Mouse (Mus musculus): ENCODE measurements around the gene Nubp2. TPM values are rescaled to one million over a fixed set of nuclear protein-coding genes. Genes with fewer than 3 reads are reported as not detected.
A peak's percentile ranks its signal among the peaks of the same experiment; 100 is the strongest.

The Nubp2 gene
- polyA plus RNA-seq, 1 experiment, result 29.8 TPM

DNA sequence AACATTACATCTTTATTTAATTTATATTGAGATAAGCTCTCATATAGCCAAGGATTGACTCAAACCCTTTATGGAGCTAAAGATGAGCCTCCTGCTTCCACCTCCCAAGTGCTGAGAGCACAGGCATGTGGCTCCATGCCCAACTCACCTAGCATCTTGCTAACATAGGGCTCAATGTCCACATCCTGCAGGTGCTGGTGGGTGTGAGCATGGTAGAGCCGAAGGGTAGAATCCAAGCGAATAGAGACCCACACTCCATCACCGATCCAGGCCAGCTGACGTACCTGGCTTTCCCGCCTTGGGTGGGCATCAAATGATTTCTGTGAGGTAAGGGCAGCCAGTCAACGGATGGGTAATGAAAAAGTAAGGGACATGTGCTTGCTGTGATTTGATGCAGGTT lies 13.9 kb upstream of the Nubp2 start:
- no peak for TF ChIP-seq EP300 (IDR thresholded peaks at IDR 0.05; ENCODE audit: insufficient read depth, low read depth, low read length)
- no peak for TF ChIP-seq POLR2A (IDR thresholded peaks at IDR 0.05; ENCODE audit: insufficient read depth, low read length)
- TF ChIP-seq CTCF (IDR thresholded peaks at IDR 0.05; ENCODE audit: low read depth, low read length), result no peak
- peaks cover 12% of the 10 kb centered on the region for H3K36me3 ChIP-seq (ENCODE audit: control insufficient read depth, insufficient read depth, low read length, poor library complexity, severe bottlenecking)

DNA sequence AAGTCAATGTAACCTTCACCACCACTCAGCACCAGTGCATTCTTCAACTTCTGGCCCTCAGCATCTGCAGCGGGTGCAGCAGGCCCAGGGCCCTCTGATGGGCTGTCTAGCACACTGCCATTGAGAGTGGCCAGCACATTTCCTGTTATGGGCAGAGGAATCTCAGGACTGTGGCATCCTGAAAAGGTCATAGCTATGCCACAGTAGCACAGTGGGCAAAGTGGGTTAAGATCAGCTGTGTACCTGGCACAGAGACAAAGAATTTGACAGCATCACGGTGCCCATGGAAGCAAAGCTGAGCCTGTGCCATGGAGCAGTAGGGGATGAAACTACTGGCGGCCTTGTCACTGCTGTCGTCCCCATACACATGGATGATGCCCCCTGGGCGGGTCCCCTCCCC lies 13.0 kb upstream of the Nubp2 start:
- peaks cover 8% of the 10 kb centered on the region; the same call in 1 of the 2 replicates for H3K36me3 ChIP-seq (ENCODE audit: control insufficient read depth, insufficient read depth, low read length, poor library complexity, severe bottlenecking)
- no peaks in the 10 kb centered on the region for H3K9me3 ChIP-seq (replicated peaks; ENCODE audit: control insufficient read depth, insufficient read depth, low read length, poor library complexity, severe bottlenecking)
- H3K4me1 ChIP-seq (ENCODE audit: control insufficient read depth, insufficient read depth, low read length), result no peaks in the 10 kb centered on the region
- TF ChIP-seq EP300 (IDR thresholded peaks at IDR 0.05; ENCODE audit: insufficient read depth, low read depth, low read length), result no peak
- no peak for TF ChIP-seq POLR2A (IDR thresholded peaks at IDR 0.05; ENCODE audit: insufficient read depth, low read length)
- no peak for TF ChIP-seq CTCF (IDR thresholded peaks at IDR 0.05; ENCODE audit: low read depth, low read length)
- no peak overlapping the region for H3K27ac ChIP-seq (ENCODE audit: insufficient read depth, low read length)
- H3K27me3 ChIP-seq (ENCODE audit: control insufficient read depth, insufficient read depth, low read length, poor library complexity, severe bottlenecking), result no peaks in the 10 kb centered on the region
- no peak overlapping the region for H3K9ac ChIP-seq (ENCODE audit: low read depth, poor library complexity, severe bottlenecking)
- no peak overlapping the region for H3K4me3 ChIP-seq (ENCODE audit: low read depth, low read length)

More for the DNA sequence above, 13.9 kb upstream of the Nubp2 start:
- no peaks in the 10 kb centered on the region for H3K9me3 ChIP-seq (replicated peaks; ENCODE audit: control insufficient read depth, insufficient read depth, low read length, poor library complexity, severe bottlenecking)
- no peak overlapping the region for H3K27ac ChIP-seq (ENCODE audit: insufficient read depth, low read length)
- no peaks in the 10 kb centered on the region for H3K27me3 ChIP-seq (ENCODE audit: control insufficient read depth, insufficient read depth, low read length, poor library complexity, severe bottlenecking)
- H3K4me1 ChIP-seq (ENCODE audit: control insufficient read depth, insufficient read depth, low read length), result no peaks in the 10 kb centered on the region
- H3K4me3 ChIP-seq (ENCODE audit: low read depth, low read length), result no peak overlapping the region
- H3K9ac ChIP-seq (ENCODE audit: low read depth, poor library complexity, severe bottlenecking), result no peak overlapping the region

DNA sequence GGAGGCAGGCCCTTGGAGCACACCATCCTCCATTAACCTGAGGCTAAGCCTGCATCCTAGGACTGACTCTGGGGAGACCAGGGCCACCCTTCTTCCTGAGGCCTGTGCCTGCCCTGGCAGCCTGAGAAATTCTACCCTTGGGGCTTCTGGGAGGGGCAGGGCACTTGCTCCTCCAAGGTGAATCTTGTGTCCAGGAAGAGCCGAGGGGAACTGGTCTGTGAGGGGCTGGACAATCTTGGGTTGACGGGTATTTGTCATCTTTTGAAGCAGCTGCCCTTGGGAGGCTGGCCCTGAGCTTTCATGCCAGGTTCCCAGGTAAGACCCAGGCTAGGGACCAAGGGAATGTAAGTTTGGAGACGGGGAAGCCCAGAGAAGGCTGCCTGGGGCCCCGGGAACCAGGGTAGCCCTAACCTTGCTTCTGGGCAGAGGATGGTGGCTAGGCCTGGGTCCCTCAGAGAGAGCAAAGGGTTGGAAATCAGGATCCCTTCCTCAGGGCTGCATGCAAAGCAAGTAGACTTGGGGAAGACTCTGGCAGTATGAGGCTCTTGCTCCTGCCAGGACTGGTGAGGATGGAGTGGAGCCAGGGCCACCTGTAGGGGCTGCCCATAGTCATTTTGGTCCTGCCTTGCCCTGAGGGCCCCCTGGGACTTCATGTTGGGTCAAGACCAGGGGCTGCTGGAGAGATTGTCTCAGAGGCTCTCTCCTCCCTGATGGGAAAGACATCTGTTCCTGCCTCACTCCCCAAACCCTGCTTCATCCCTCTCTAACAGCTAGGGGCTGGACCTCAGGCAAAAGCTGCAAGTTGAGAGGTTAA lies 12.1 kb upstream of the Nubp2 start:
- Histone ChIP-seq H3K9ac (ENCODE audit: low read depth, poor library complexity, severe bottlenecking) (no peak overlapping the region), H3K4me3 (ENCODE audit: low read depth, low read length) (no peak overlapping the region), H3K4me1 (ENCODE audit: control insufficient read depth, insufficient read depth, low read length) (no peaks in the 10 kb centered on the region), H3K27me3 (ENCODE audit: control insufficient read depth, insufficient read depth, low read length, poor library complexity, severe bottlenecking) (no peaks in the 10 kb centered on the region), H3K36me3 (ENCODE audit: control insufficient read depth, insufficient read depth, low read length, poor library complexity, severe bottlenecking) (peaks cover 8% of the 10 kb centered on the region; the same call in 1 of the 2 replicates), H3K9me3 (replicated peaks; ENCODE audit: control insufficient read depth, insufficient read depth, low read length, poor library complexity, severe bottlenecking) (no peaks in the 10 kb centered on the region), H3K27ac (ENCODE audit: insufficient read depth, low read length) (no peak overlapping the region)
- no peak for TF ChIP-seq EP300 (IDR thresholded peaks at IDR 0.05; ENCODE audit: insufficient read depth, low read depth, low read length)
- TF ChIP-seq POLR2A (IDR thresholded peaks at IDR 0.05; ENCODE audit: insufficient read depth, low read length), result no peak
- no peak for TF ChIP-seq CTCF (IDR thresholded peaks at IDR 0.05; ENCODE audit: low read depth, low read length)

DNA sequence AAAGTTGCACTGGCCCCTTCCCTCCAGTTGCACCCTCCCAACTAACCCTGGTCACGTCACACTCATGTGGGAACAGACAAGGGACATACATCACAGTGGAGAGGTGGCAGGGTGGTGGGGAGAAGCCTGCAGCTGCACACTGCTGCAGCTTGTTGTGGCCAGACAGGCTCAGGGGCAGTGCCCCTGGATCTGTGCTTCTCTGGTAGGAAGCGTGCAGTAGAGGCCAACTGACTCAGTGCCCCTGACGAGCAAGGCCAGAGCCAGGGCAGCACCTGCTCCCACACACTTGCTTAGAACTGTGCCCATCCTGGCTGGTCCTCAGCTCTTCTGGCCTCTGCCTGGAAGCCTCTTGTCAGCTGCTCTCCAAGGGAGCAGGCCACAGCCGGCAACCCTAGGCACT lies 11.5 kb upstream of the Nubp2 start:
- Histone ChIP-seq H3K4me1 (ENCODE audit: control insufficient read depth, insufficient read depth, low read length) (no peaks in the 10 kb centered on the region), H3K9me3 (replicated peaks; ENCODE audit: control insufficient read depth, insufficient read depth, low read length, poor library complexity, severe bottlenecking) (no peaks in the 10 kb centered on the region), H3K36me3 (ENCODE audit: control insufficient read depth, insufficient read depth, low read length, poor library complexity, severe bottlenecking) (peaks cover 8% of the 10 kb centered on the region; the same call in 1 of the 2 replicates), H3K27me3 (ENCODE audit: control insufficient read depth, insufficient read depth, low read length, poor library complexity, severe bottlenecking) (no peaks in the 10 kb centered on the region), H3K4me3 (ENCODE audit: low read depth, low read length) (no peak overlapping the region), H3K9ac (ENCODE audit: low read depth, poor library complexity, severe bottlenecking) (no peak overlapping the region), H3K27ac (ENCODE audit: insufficient read depth, low read length) (no peak overlapping the region)
- TF ChIP-seq CTCF (IDR thresholded peaks at IDR 0.05; ENCODE audit: low read depth, low read length), result no peak
- TF ChIP-seq POLR2A (IDR thresholded peaks at IDR 0.05; ENCODE audit: insufficient read depth, low read length), result no peak
- no peak for TF ChIP-seq EP300 (IDR thresholded peaks at IDR 0.05; ENCODE audit: insufficient read depth, low read depth, low read length)

DNA sequence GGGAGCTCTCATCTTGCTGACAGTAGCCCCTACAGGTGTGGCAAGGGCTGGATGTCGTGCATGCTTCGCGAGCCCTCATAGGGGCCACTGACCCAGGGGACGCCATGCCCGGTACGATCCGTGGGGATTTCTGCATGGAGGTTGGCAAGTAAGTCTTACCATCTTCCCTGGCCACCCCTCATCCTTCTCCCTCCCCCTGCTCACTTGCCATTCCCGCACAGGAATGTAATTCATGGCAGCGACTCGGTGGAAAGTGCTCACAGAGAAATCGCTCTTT lies 10.8 kb upstream of the Nubp2 start:
- Histone ChIP-seq H3K9ac (ENCODE audit: low read depth, poor library complexity, severe bottlenecking) (peak overlapping the region; percentile 68), H3K36me3 (ENCODE audit: control insufficient read depth, insufficient read depth, low read length, poor library complexity, severe bottlenecking) (peaks cover 8% of the 10 kb centered on the region; the same call in 1 of the 2 replicates), H3K4me1 (ENCODE audit: control insufficient read depth, insufficient read depth, low read length) (no peaks in the 10 kb centered on the region), H3K27me3 (ENCODE audit: control insufficient read depth, insufficient read depth, low read length, poor library complexity, severe bottlenecking) (no peaks in the 10 kb centered on the region), H3K27ac (ENCODE audit: insufficient read depth, low read length) (peak overlapping the region; percentile 69; the same call in 1 of the 2 replicates), H3K9me3 (replicated peaks; ENCODE audit: control insufficient read depth, insufficient read depth, low read length, poor library complexity, severe bottlenecking) (no peaks in the 10 kb centered on the region), H3K4me3 (ENCODE audit: low read depth, low read length) (peak overlapping the region; percentile 92)
- TF ChIP-seq EP300 (IDR thresholded peaks at IDR 0.05; ENCODE audit: insufficient read depth, low read depth, low read length) (no peak), CTCF (IDR thresholded peaks at IDR 0.05; ENCODE audit: low read depth, low read length) (no peak), POLR2A (IDR thresholded peaks at IDR 0.05; ENCODE audit: insufficient read depth, low read length) (no peak)

DNA sequence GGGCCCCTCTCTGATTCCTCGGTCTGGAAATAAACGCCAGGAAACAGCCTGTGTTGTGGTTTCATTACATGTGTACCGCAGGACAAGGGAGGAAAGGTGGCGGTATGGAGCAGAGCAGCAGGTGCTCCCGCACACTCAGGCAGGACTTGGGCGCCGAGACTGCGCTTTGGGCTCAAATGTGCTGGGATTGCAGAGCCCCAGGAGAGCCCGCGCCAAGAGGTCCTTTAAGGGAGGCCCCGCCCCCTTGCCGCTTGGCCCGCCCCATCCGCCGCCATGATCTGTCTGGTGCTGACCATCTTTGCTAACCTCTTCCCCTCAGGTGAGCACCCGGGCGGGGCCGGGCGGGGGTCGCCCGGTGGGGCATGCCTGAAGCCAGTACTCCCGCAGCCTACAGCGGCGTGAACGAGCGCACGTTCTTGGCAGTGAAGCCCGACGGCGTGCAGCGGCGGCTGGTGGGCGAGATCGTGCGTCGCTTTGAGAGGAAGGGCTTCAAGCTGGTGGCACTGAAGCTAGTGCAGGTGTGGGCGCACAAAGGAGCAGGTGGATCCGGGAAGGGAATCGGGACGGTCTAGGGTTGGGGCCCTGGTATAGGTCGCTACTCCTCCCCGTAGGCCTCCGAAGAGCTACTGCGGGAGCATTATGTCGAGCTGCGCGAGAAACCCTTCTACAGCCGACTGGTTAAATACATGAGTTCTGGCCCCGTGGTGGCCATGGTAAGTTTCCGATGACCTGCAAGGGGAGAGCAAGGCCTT lies 10.3 kb upstream of the Nubp2 start, which contains the start of gene Nme3:
Nme3 (plus strand) TSS at position 260 of the 752 bp plus-strand sequence.
- H3K9me3 ChIP-seq (replicated peaks; ENCODE audit: control insufficient read depth, insufficient read depth, low read length, poor library complexity, severe bottlenecking), result no peaks in the 10 kb centered on the region
- no peaks in the 10 kb centered on the region for H3K4me1 ChIP-seq (ENCODE audit: control insufficient read depth, insufficient read depth, low read length)
- peaks cover 3% of the 10 kb centered on the region; the same call in 1 of the 2 replicates for H3K36me3 ChIP-seq (ENCODE audit: control insufficient read depth, insufficient read depth, low read length, poor library complexity, severe bottlenecking)
- peak within 1 kb of the TSS; percentile 92 for H3K4me3 ChIP-seq (ENCODE audit: low read depth, low read length)
- H3K9ac ChIP-seq (ENCODE audit: low read depth, poor library complexity, severe bottlenecking), result peak within 1 kb of the TSS; percentile 68
- no peaks in the 10 kb centered on the region for H3K27me3 ChIP-seq (ENCODE audit: control insufficient read depth, insufficient read depth, low read length, poor library complexity, severe bottlenecking)
- TF ChIP-seq CTCF (IDR thresholded peaks at IDR 0.05; ENCODE audit: low read depth, low read length) (no peak), POLR2A (IDR thresholded peaks at IDR 0.05; ENCODE audit: insufficient read depth, low read length) (peak; percentile 19), EP300 (IDR thresholded peaks at IDR 0.05; ENCODE audit: insufficient read depth, low read depth, low read length) (0 out of 2 replicates have a peak, but pooled peaks have one; percentile 5)
- peak within 1 kb of the TSS; percentile 69 for H3K27ac ChIP-seq (ENCODE audit: insufficient read depth, low read length)

Measured in ES-Bruce4 (cell line).